Mouse (Mus musculus) MEL-GATA-1-ER (cell line): ENCODE measurements around the gene Fbxl8.

Experiments used
- DNase-seq: peaks from one replicate; pipeline ENCODE4 v3.0.0-alpha.2; 2012; ENCODE audit warnings: low read depth; ENCODE audit errors: extremely low read depth

Fbxl8 gene

GRCm38 (mm10) chr8:105303874-105304273 is 39.4 kb downstream of the Fbxl8 start:
- DNase-seq, result no peak

- DNase-seq, result no peak
Measured at GRCm38 (mm10) chr8:105304325-105305210, 40.1 kb downstream of the Fbxl8 start.

GRCm38 (mm10) chr8:105305211-105306145 is 41.0 kb downstream of the Fbxl8 start, which contains the start of gene Elmo3:
Gene Elmo3, plus strand, starts transcription at chr8:105305601.
- DNase-seq, result no peak

- DNase-seq, result no peak
Measured at GRCm38 (mm10) chr8:105306146-105306691, 41.8 kb downstream of the Fbxl8 start.

- DNase-seq, result no peak
Measured at GRCm38 (mm10) chr8:105307670-105308069, 43.2 kb downstream of the Fbxl8 start.

GRCm38 (mm10) chr8:105308428-105308827 is 44.0 kb downstream of the Fbxl8 start:
- no peak for DNase-seq

GRCm38 (mm10) chr8:105309142-105309847 is 44.8 kb downstream of the Fbxl8 start:
- DNase-seq, result no peak

- DNase-seq, result no peak
Measured at GRCm38 (mm10) chr8:105310118-105310517, 45.7 kb downstream of the Fbxl8 start.

GRCm38 (mm10) chr8:105311718-105312117 is 47.3 kb downstream of the Fbxl8 start:
- DNase-seq, result no peak

GRCm38 (mm10) chr8:105312891-105313481 is 48.5 kb downstream of the Fbxl8 start:
- DNase-seq, result no peak

GRCm38 (mm10) chr8:105313622-105314402 is 49.4 kb downstream of the Fbxl8 start:
- no peak for DNase-seq

- DNase-seq, result no peak
Measured at GRCm38 (mm10) chr8:105315073-105315769, 50.8 kb downstream of the Fbxl8 start.

GRCm38 (mm10) chr8:105317941-105318340 is 53.5 kb downstream of the Fbxl8 start:
- DNase-seq, result no peak

GRCm38 (mm10) chr8:105318662-105319190 is 54.3 kb downstream of the Fbxl8 start:
- no peak for DNase-seq
